In genomic region chr11:70432048-70432894, GRCm38 (mm10) we compare ENCODE assay signal across 8 mouse cellular contexts. TPM values are rescaled to one million over a fixed set of nuclear protein-coding genes. Genes with fewer than 3 reads are reported as not detected.
DNase-seq lines count a peak whose midpoint lies in the region; ATAC-seq and TF ChIP-seq lines count a peak whose summit lies in the region.

Gene Arrb2 (plus strand): TSS chr11:70432635.

- peak; percentile 42 for TF ChIP-seq CTCF in ES-Bruce4 (IDR thresholded peaks at IDR 0.05; ENCODE audit: low read depth, low read length)
- peak; percentile 76 for TF ChIP-seq CTCF in liver, postnatal 0 days (IDR thresholded peaks at IDR 0.05; ENCODE audit: low read depth)

- WGBS in forebrain, embryonic 13.5 days: under 1% methylated on average over 72 of the region's 75 CpGs
- under 1% methylated on average over 75 of the region's 75 CpGs for WGBS in large intestine, adult 2 months
- WGBS in liver, postnatal 0 days (ENCODE audit: insufficient replicate concordance): under 1% methylated on average over 70 of the region's 75 CpGs
- under 1% methylated on average over 72 of the region's 75 CpGs for WGBS in neural tube, embryonic 14.5 days

- peak; percentile 57 for TF ChIP-seq POLR2A in ES-Bruce4 (IDR thresholded peaks at IDR 0.05; ENCODE audit: insufficient read depth, low read length)

- no peaks in the 10 kb centered on the region for H3K27me3 ChIP-seq in ES-Bruce4 (ENCODE audit: control insufficient read depth, insufficient read depth, low read length, poor library complexity, severe bottlenecking)
- no peaks in the 10 kb centered on the region for H3K27me3 ChIP-seq in forebrain, embryonic 13.5 days
- no peaks in the 10 kb centered on the region for H3K27me3 ChIP-seq in liver, postnatal 0 days (ENCODE audit: insufficient read depth, low read length)
- no peaks in the 10 kb centered on the region for H3K27me3 ChIP-seq in neural tube, embryonic 14.5 days (ENCODE audit: control insufficient read depth, insufficient read depth, low read length)

- 0 out of 2 replicates have a peak, but pooled peaks have one; percentile 64 for TF ChIP-seq EP300 in ES-Bruce4 (IDR thresholded peaks at IDR 0.05; ENCODE audit: insufficient read depth, low read depth, low read length)
- peak; percentile 66; the same call in 1 of the 2 replicates for TF ChIP-seq EP300 in liver, postnatal 0 days (IDR thresholded peaks at IDR 0.05; ENCODE audit: low read depth)

- peak within 1 kb of the TSS; percentile 68 for H3K4me3 ChIP-seq in ES-Bruce4 (ENCODE audit: low read depth, low read length)
- H3K4me3 ChIP-seq in forebrain, embryonic 13.5 days: peak within 1 kb of the TSS; percentile 80
- peak within 1 kb of the TSS; percentile 79 for H3K4me3 ChIP-seq in liver, postnatal 0 days (ENCODE audit: low read depth, low read length)
- peak within 1 kb of the TSS; percentile 83 for H3K4me3 ChIP-seq in neural tube, embryonic 14.5 days (ENCODE audit: low read depth, low read length)

- peak; percentile 96 to 98 for DNase-seq in heart, postnatal 10 days
- DNase-seq in large intestine, adult 2 months (ENCODE audit: low read depth, low spot score): peak; percentile 71
- peak; percentile 98 for DNase-seq in liver, postnatal 0 days
- peak; percentile 99 for DNase-seq in testis, postnatal 10 days (ENCODE audit: low spot score)

- peak within 1 kb of the TSS; percentile 83 for H3K4me2 ChIP-seq in forebrain, embryonic 13.5 days
- peak within 1 kb of the TSS; percentile 96 for H3K4me2 ChIP-seq in liver, postnatal 0 days (ENCODE audit: low read depth, low read length)
- peak within 1 kb of the TSS; percentile 84 for H3K4me2 ChIP-seq in neural tube, embryonic 14.5 days (ENCODE audit: low read depth, low read length)

- H3K27ac ChIP-seq in ES-Bruce4 (ENCODE audit: insufficient read depth, low read length): no peak within 1 kb of the TSS
- peak within 1 kb of the TSS; percentile 93 for H3K27ac ChIP-seq in forebrain, embryonic 13.5 days
- H3K27ac ChIP-seq in liver, postnatal 0 days (ENCODE audit: low read depth): peak within 1 kb of the TSS; percentile 88
- peak within 1 kb of the TSS; percentile 90 for H3K27ac ChIP-seq in neural tube, embryonic 14.5 days (ENCODE audit: low read depth, low read length)

- H3K9ac ChIP-seq in ES-Bruce4 (ENCODE audit: low read depth, poor library complexity, severe bottlenecking): peak within 1 kb of the TSS; percentile 86
- H3K9ac ChIP-seq in forebrain, embryonic 13.5 days: peak within 1 kb of the TSS; percentile 89
- H3K9ac ChIP-seq in liver, postnatal 0 days (replicated peaks): peak within 1 kb of the TSS; percentile 82
- H3K9ac ChIP-seq in neural tube, embryonic 14.5 days (replicated peaks; ENCODE audit: low read depth, low read length): peak within 1 kb of the TSS; percentile 90

- peak; percentile 95 for ATAC-seq in cerebellum, adult (ENCODE audit: insufficient number of reproducible peaks, low FRiP score, low TSS enrichment)
- ATAC-seq in forebrain, embryonic 13.5 days: peak; percentile 96
- ATAC-seq in liver, postnatal 0 days: peak; percentile 92
- ATAC-seq in neural tube, embryonic 14.5 days (ENCODE audit: low read depth): peak; percentile 97

- H3K9me3 ChIP-seq in ES-Bruce4 (replicated peaks; ENCODE audit: control insufficient read depth, insufficient read depth, low read length, poor library complexity, severe bottlenecking): no peaks in the 10 kb centered on the region
- H3K9me3 ChIP-seq in forebrain, embryonic 13.5 days (replicated peaks): no peaks in the 10 kb centered on the region
- no peaks in the 10 kb centered on the region for H3K9me3 ChIP-seq in liver, postnatal 0 days (ENCODE audit: low read length)
- H3K9me3 ChIP-seq in neural tube, embryonic 14.5 days (ENCODE audit: control insufficient read depth, low read length): no peaks in the 10 kb centered on the region

- intact Hi-C loops in heart, postnatal 10 days (cut with DNase I): loop anchor here (1.0 to 5.0 kb wide), 5 partner anchors 19 to 325 kb away; partner anchors contain the start of gene Med11

- peaks cover 12% of the 10 kb centered on the region for H3K36me3 ChIP-seq in ES-Bruce4 (ENCODE audit: control insufficient read depth, insufficient read depth, low read length, poor library complexity, severe bottlenecking)
- H3K36me3 ChIP-seq in forebrain, embryonic 13.5 days (ENCODE audit: poor library complexity, severe bottlenecking): peaks cover 17% of the 10 kb centered on the region
- H3K36me3 ChIP-seq in liver, postnatal 0 days (replicated peaks; ENCODE audit: insufficient read depth, low read length): peaks cover 18% of the 10 kb centered on the region
- peaks cover 8% of the 10 kb centered on the region; the same call in 1 of the 2 replicates for H3K36me3 ChIP-seq in neural tube, embryonic 14.5 days (ENCODE audit: control insufficient read depth, insufficient read depth, low read length)

- H3K4me1 ChIP-seq in ES-Bruce4 (ENCODE audit: control insufficient read depth, insufficient read depth, low read length): no peaks in the 10 kb centered on the region
- peaks cover 33% of the 10 kb centered on the region for H3K4me1 ChIP-seq in forebrain, embryonic 13.5 days
- peaks cover 26% of the 10 kb centered on the region for H3K4me1 ChIP-seq in liver, postnatal 0 days (ENCODE audit: insufficient read depth)
- H3K4me1 ChIP-seq in neural tube, embryonic 14.5 days (ENCODE audit: control insufficient read depth, insufficient read depth, low read length): peaks cover 17% of the 10 kb centered on the region

RNA-seq across cellular contexts. Expression of gene Arrb2, which starts in this region (rescaled TPM):
- 34.2 and 39.6 TPM in 2 replicates for polyA plus RNA-seq in ES-Bruce4 (2011; ENCODE audit: insufficient read depth, insufficient read length, low read depth, missing spikeins)
- polyA plus RNA-seq in forebrain, embryonic 13.5 days (2015; fragmentation: Nextera tagmentation; extraction: Ambion mirVana): 33.0 and 33.2 TPM in 2 replicates
- 10 to 100 TPM; 13.0 to 15.1 TPM for total RNA-seq in heart, postnatal 10 days (2021)
- polyA plus RNA-seq in large intestine, adult 2 months (2012; rRNA removed): 31.7 and 36.2 TPM in 2 replicates
- 20.0 and 21.8 TPM in 2 replicates for polyA plus RNA-seq in liver, postnatal 0 days (2015; fragmentation: Nextera tagmentation; extraction: Ambion mirVana)
- polyA plus RNA-seq in neural tube, embryonic 14.5 days (2014; fragmentation: Nextera tagmentation; extraction: Ambion mirVana): 44.1 and 54.5 TPM in 2 replicates
